Mouse (Mus musculus) bone marrow macrophage, adult 2 months (primary cell): ENCODE results near the gene Pygl.

Source experiments
- CTCF ChIP-seq: IDR thresholded peaks from 2 replicates; pipeline ENCODE4 v1.5.1; 2012; ENCODE audit warnings: low read depth, mild to moderate bottlenecking, low read length, moderate library complexity
- POLR2A ChIP-seq: IDR thresholded peaks from 2 replicates; pipeline ENCODE4 v1.6.1; 2012; ENCODE audit warnings: mild to moderate bottlenecking, low read depth, low read length, borderline replicate concordance

GRCm38 (mm10) chr12:70277071-70277939 is 46.0 kb upstream of the Pygl start:
- TF ChIP-seq CTCF (no peak), POLR2A (no peak)
